13 mouse cellular contexts compared by ENCODE assay signal in the genomic region with DNA sequence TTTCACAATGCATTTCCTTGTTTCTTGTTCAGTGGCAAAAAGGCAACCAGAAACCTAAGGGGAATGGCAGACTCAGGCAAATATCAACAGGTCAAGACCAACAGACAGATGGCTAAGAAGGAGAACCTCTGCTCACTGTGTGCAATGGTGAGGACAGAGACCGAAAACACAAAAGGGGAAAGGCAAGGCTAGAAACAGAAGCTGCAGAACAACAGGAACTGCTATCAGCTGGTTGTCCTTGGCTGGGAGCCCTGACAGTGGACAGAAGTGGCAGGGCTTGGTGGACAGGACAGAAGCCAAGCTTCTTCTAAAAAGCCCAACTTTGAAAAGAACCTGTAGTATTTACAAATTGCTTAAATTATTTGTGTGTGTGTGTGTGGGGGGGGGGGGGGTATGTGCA. TPM values are rescaled to one million over a fixed set of nuclear protein-coding genes. Genes with fewer than 3 reads are reported as not detected.
A peak's percentile ranks its signal among the peaks of the same experiment; 100 is the strongest.
DNase-seq lines count a peak whose midpoint lies in the region; ATAC-seq and TF ChIP-seq lines count a peak whose summit lies in the region.
"Had no signal": no experiment of that assay in that cellular context is flagged by ENCODE, and none has a peak within 500 bp of the region (broad histone marks: within the 10 kb centered on the region; RNA-seq: fewer than 3 reads in every experiment).

No protein-coding gene starts in this region.

- H3K4me1 ChIP-seq in heart, adult 2 months (ENCODE audit: control insufficient read depth, insufficient read depth, low read length): peaks cover 2% of the 10 kb centered on the region
- H3K4me1 ChIP-seq in heart, embryonic 11.5 days (ENCODE audit: control insufficient read depth, insufficient read depth, low read length): no peaks in the 10 kb centered on the region
- H3K4me1 ChIP-seq in midbrain, postnatal 0 days (ENCODE audit: insufficient read depth, low read length): no peaks in the 10 kb centered on the region

- no peak overlapping the region for H3K9ac ChIP-seq in heart, adult 2 months (ENCODE audit: low read depth, low read length)
- H3K9ac ChIP-seq in heart, embryonic 11.5 days (ENCODE audit: low read depth, low read length): no peak overlapping the region
- no peak overlapping the region for H3K9ac ChIP-seq in midbrain, postnatal 0 days (replicated peaks; ENCODE audit: low read length, poor library complexity, severe bottlenecking)
- H3K9ac ChIP-seq: lung, embryonic 14.5 days had no signal

- intact Hi-C loops in heart, adult 2 months (cut with DNase I): no loop called here
- intact Hi-C loops in heart, postnatal 36 days (cut with DNase I): no loop called here

- no peaks in the 10 kb centered on the region for H3K9me3 ChIP-seq in heart, embryonic 11.5 days (replicated peaks; ENCODE audit: control insufficient read depth, low read length)
- H3K9me3 ChIP-seq in midbrain, postnatal 0 days (ENCODE audit: low read length): no peaks in the 10 kb centered on the region

- H3K4me3 ChIP-seq in heart, adult 2 months: no peak overlapping the region
- no peak overlapping the region for H3K4me3 ChIP-seq in heart, embryonic 11.5 days (ENCODE audit: low read depth, low read length)
- no peak overlapping the region for H3K4me3 ChIP-seq in midbrain, postnatal 0 days (ENCODE audit: low read depth, low read length)
- H3K4me3 ChIP-seq: erythroblast, embryonic 14.5 days; myocyte had no signal

- WGBS in heart, adult 2 months: 0% methylated on average over 1 of the region's 1 CpGs
- 63% methylated on average over 1 of the region's 1 CpGs for WGBS in heart, embryonic 11.5 days (ENCODE audit: insufficient replicate concordance)
- 91% methylated on average over 1 of the region's 1 CpGs for whole genome bisulfite sequencing in midbrain, postnatal 0 days

- no peak for TF ChIP-seq POLR2A in heart, adult 2 months (IDR thresholded peaks at IDR 0.05; ENCODE audit: insufficient read depth, low read depth, low read length)

- DNase-seq in heart, adult 2 months: peak; percentile 62 to 79
- DNase-seq in 416B (ENCODE audit: low read depth): peak; percentile 25
- peak; percentile 71 for DNase-seq in adrenal gland, postnatal 10 days
- peak; percentile 65 to 69 for DNase-seq in heart, postnatal 36 days
- DNase-seq in T-cell, adult 2 months (ENCODE audit: low spot score): no peak
- no peak for DNase-seq in midbrain, postnatal 0 days (ENCODE audit: low spot score)
- no peak for DNase-seq in thymus, postnatal 25 days
- DNase-seq: cerebellum, adult 9-10 months; lung, embryonic 14.5 days had no signal

- no peaks in the 10 kb centered on the region for H3K79me2 ChIP-seq in heart, adult 2 months (replicated peaks; ENCODE audit: control insufficient read depth, insufficient read depth, low read length)

- no peak for ATAC-seq in heart, embryonic 11.5 days (replicated peaks; ENCODE audit: insufficient number of reproducible peaks, low FRiP score, low TSS enrichment)
- no peak for ATAC-seq in midbrain, postnatal 0 days (ENCODE audit: low FRiP score)
- ATAC-seq: activated CD4-positive, CD25-positive, alpha-beta regulatory T cell, adult 4 months had no signal

- H3K27ac ChIP-seq in heart, adult 2 months: peak overlapping the region; percentile 64
- H3K27ac ChIP-seq in heart, embryonic 11.5 days (ENCODE audit: low read depth, low read length): no peak overlapping the region
- H3K27ac ChIP-seq in midbrain, postnatal 0 days (ENCODE audit: low read depth, low read length): no peak overlapping the region

- TF ChIP-seq EP300 in heart, adult 2 months (IDR thresholded peaks at IDR 0.05; ENCODE audit: insufficient read depth, low read depth, low read length): 0 out of 2 replicates have a peak, but pooled peaks have one; percentile 65

- TF ChIP-seq CTCF in heart, adult 2 months (IDR thresholded peaks at IDR 0.05): no peak
- no peak for TF ChIP-seq CTCF in midbrain, postnatal 0 days (IDR thresholded peaks at IDR 0.05)

- H3K27me3 ChIP-seq in heart, adult 2 months (ENCODE audit: control insufficient read depth, insufficient read depth, low read length): no peaks in the 10 kb centered on the region
- no peaks in the 10 kb centered on the region for H3K27me3 ChIP-seq in heart, embryonic 11.5 days (ENCODE audit: control insufficient read depth, insufficient read depth, low read length)
- H3K27me3 ChIP-seq in midbrain, postnatal 0 days (ENCODE audit: insufficient read depth, low read length): no peaks in the 10 kb centered on the region

- H3K4me2 ChIP-seq in heart, embryonic 11.5 days: no peak overlapping the region
- no peak overlapping the region for H3K4me2 ChIP-seq in midbrain, postnatal 0 days (ENCODE audit: low read depth, low read length, poor library complexity, severe bottlenecking)
- H3K4me2 ChIP-seq: lung, embryonic 14.5 days had no signal

- peaks cover 10% of the 10 kb centered on the region for H3K36me3 ChIP-seq in heart, adult 2 months (ENCODE audit: control insufficient read depth, insufficient read depth, low read length)
- H3K36me3 ChIP-seq in heart, embryonic 11.5 days (ENCODE audit: control insufficient read depth, insufficient read depth, low read length): peaks cover 11% of the 10 kb centered on the region
- H3K36me3 ChIP-seq in midbrain, postnatal 0 days (ENCODE audit: insufficient read depth, low read length): peaks cover 5% of the 10 kb centered on the region; the same call in 1 of the 2 replicates

RNA-seq across cellular contexts. Expression of a gene that starts 36.6 kb away (rescaled TPM):
- total RNA-seq in heart, adult 2 months (2021): 1 to 10 TPM in 1 of 2 experiments, under 1 TPM in 1; 0.93 to 1.4 TPM
- 0.76 and 1.6 TPM in 2 replicates for polyA plus RNA-seq in heart, adult 2 months (2012; rRNA removed)
- polyA plus RNA-seq in heart, embryonic 11.5 days (2014; fragmentation: Nextera tagmentation; extraction: Ambion mirVana): 0.24 and 0.79 TPM in 2 replicates
- 10 to 100 TPM; 12.2 to 13.7 TPM for total RNA-seq in adrenal gland, postnatal 10 days (2021)
- 1 to 10 TPM; 1.1 to 1.4 TPM for total RNA-seq in heart, postnatal 36 days (2021)
- 3.2 TPM in 2 replicates for total RNA-seq in midbrain, postnatal 0 days (2014; rRNA removed)
- polyA plus RNA-seq in midbrain, postnatal 0 days (2015; fragmentation: Nextera tagmentation; extraction: Ambion mirVana): 4.9 and 5.1 TPM in 2 replicates
- polyA plus RNA-seq: activated CD4-positive, CD25-positive, alpha-beta regulatory T cell, adult 4 months; erythroblast, embryonic 14.5 days had no signal

RNA-seq across cellular contexts. Expression of a gene that starts 55.9 kb away (rescaled TPM):
- 10 to 100 TPM; 18.3 to 26.0 TPM for total RNA-seq in heart, adult 2 months (2021)
- 30.4 and 36.6 TPM in 2 replicates for polyA plus RNA-seq in heart, adult 2 months (2012; rRNA removed)
- polyA plus RNA-seq in heart, embryonic 11.5 days (2014; fragmentation: Nextera tagmentation; extraction: Ambion mirVana): 17.9 and 21.0 TPM in 2 replicates
- 10 to 100 TPM; 18.2 to 24.4 TPM for total RNA-seq in adrenal gland, postnatal 10 days (2021)
- total RNA-seq in heart, postnatal 36 days (2021): 10 to 100 TPM; 23.8 to 26.6 TPM
- 13.2 and 14.2 TPM in 2 replicates for total RNA-seq in midbrain, postnatal 0 days (2014; rRNA removed)
- 7.3 and 7.4 TPM in 2 replicates for polyA plus RNA-seq in midbrain, postnatal 0 days (2015; fragmentation: Nextera tagmentation; extraction: Ambion mirVana)

Comparison
In these comparisons a context has a peak if more than half of its experiments do, and no peak if none do; other contexts are left out.
1. DNase-seq: peak in heart, adult 2 months (2 of 2), 416B (single experiment), adrenal gland, postnatal 10 days (single experiment) and heart, postnatal 36 days (2 of 2); none in T-cell, adult 2 months (single experiment), midbrain, postnatal 0 days (single experiment) and thymus, postnatal 25 days (single experiment).